Mouse (Mus musculus) cerebellum, adult 2 months (tissue): ENCODE results near the gene Lrp1. TPM values are rescaled to one million over a fixed set of nuclear protein-coding genes. Genes with fewer than 3 reads are reported as not detected.
A peak's percentile ranks its signal among the peaks of the same experiment; 100 is the strongest.
"Not testable (repeated sequence)": the region's sequence is repeated elsewhere in the genome, so short reads cannot be mapped to it uniquely, and the experiment has no call there.

Source experiments
- DNase-seq, 2 experiments: peaks; one replicate each; pipeline ENCODE4 v3.0.0; 2021
- H3K27ac ChIP-seq: fragments of 200-500 bp; 2 replicates; pipeline ENCODE4 v1.5.1; 2012; ENCODE audit warnings: low read length, control low read depth, inconsistent platforms; ENCODE audit not compliant: insufficient read depth
- H3K27me3 ChIP-seq: fragments of 200-500 bp; 2 replicates; pipeline ENCODE4 v1.6.1; 2012; ENCODE audit warnings: inconsistent platforms, mild to moderate bottlenecking, low read length, moderate library complexity; ENCODE audit not compliant: control insufficient read depth, insufficient read depth
- H3K4me1 ChIP-seq: fragments of 200-500 bp; 2 replicates; pipeline ENCODE4 v1.6.1; 2011; ENCODE audit warnings: low read length; ENCODE audit not compliant: control insufficient read depth, insufficient read depth
- H3K4me3 ChIP-seq: fragments of 200-500 bp; replicated peaks from 2 replicates; pipeline ENCODE3; 2011; ENCODE audit warnings: mild to moderate bottlenecking, low read depth, low read length, control low read depth; ENCODE audit not compliant: insufficient read depth
- CTCF ChIP-seq: fragments of 200-500 bp; IDR thresholded peaks from 2 replicates; pipeline ENCODE4 v1.5.1; 2011; ENCODE audit warnings: low read depth, mild to moderate bottlenecking, control low read depth, low read length, moderate library complexity, borderline replicate concordance; ENCODE audit not compliant: insufficient read depth
- POLR2A ChIP-seq: fragments of 200-500 bp; IDR thresholded peaks from 2 replicates; pipeline ENCODE4 v1.6.1; 2011; ENCODE audit warnings: low read length, control low read depth, borderline replicate concordance; ENCODE audit not compliant: insufficient read depth
- WGBS: fragments of 180-500 bp; shearing (Covaris S2); methylation state at CpG from one replicate; pipeline ENCODE4 v1.1.7; 2018; 5-methylcytosine and 5-hydroxymethylcytosine counted together
- polyA plus RNA-seq: library from polyadenylated mRNA; depleted of rRNA; stranded (reverse); fragments of >200 nt; gene quantifications from 2 replicates; pipeline ENCODE4 v1.2.3, GENCODE M21; 2012

Gene Lrp1
- polyA plus RNA-seq, 1 experiment, result 366 TPM

- 61% methylated on average over 1 of the region's 1 CpGs for WGBS
- Histone ChIP-seq H3K27ac (no peak overlapping the region), H3K4me1 (peaks cover 20% of the 10 kb centered on the region), H3K27me3 (no peaks in the 10 kb centered on the region), H3K4me3 (no peak overlapping the region)
- DNase-seq, result no peak
- TF ChIP-seq CTCF (no peak), POLR2A (peak; percentile 39; the same call in 1 of the 2 replicates)
Observed at GRCm38 (mm10) chr10:127659551-127659950, 38.6 kb upstream of the Lrp1 start.

DNA sequence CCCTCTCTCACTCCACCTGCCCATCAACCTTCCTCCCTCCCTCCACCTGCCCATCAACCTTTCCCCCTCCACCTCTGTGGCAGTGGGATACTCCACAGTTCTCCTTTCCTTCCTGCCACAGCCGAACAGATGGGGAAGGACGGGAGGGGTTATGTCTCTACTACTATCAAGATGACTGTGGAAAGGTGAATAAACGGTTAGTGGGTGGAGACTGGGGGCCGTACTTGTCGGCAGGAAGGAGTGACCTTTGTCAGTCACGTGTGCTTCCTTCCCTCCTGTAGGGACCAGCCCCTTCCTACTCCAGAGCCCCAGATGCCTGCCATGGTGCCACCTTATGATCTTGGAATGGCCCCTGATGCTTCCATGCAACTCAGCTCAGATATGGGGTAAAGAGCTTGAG is 37.1 kb upstream of the Lrp1 start:
- TF ChIP-seq POLR2A (no peak), CTCF (no peak)
- 43% methylated on average over 6 of the region's 6 CpGs for WGBS
- no peaks in the 10 kb centered on the region for H3K27me3 ChIP-seq
- peaks cover 13% of the 10 kb centered on the region for H3K4me1 ChIP-seq
- H3K27ac ChIP-seq, result no peak overlapping the region
- DNase-seq, result no peak
- H3K4me3 ChIP-seq, result no peak overlapping the region

DNA sequence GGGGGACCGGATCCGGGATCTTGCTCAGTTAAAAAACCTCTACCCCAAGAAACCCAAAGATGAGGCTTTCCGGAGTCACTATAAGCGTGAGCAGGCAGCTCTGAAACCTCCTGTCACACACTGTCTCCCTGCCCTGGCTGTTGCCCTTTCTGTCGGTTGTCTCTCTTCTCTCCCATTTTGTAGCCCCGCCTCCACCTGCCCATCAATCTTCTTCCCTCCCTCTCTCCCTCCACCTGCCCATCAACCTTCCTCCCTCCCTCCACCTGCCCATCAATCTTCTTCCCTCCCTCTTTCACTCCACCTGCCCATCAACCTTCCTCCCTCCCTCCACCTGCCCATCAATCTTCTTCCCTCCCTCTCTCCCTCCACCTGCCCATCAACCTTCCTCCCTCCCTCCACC is 36.7 kb upstream of the Lrp1 start:
- not testable (repeated sequence) for DNase-seq, H3K27me3 ChIP-seq, H3K27ac ChIP-seq, H3K4me1 ChIP-seq, H3K4me3 ChIP-seq
- WGBS, result 59% methylated on average over 6 of the region's 6 CpGs

DNA sequence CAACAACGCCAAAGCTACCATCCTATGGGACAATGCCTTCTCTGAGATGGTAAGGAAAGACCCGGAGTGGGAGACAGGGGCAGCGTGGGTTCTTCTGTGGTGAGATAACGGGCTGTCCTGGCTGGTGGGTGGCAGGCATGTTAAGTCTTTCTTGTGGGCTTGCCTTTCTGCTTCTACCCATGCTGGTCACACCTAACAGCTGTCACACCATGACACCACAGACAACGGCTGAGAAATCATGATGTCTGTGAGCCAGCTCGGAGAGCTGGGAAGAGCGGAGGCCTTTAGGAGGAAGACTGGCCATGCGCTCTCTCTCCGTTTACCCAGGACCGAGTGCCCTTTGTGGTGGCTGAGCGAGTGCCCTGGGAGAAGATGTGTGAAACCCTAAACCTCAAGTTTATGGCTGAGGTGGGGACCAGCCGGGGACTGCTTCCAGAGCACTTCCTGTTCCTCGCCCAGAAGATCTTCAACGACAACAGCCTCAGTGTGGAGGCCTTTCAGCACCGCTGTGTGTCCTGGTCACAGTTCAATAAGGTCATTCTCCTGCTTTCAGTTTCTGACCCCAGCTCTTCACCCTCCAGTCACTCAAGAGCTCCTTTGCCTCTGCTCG is 34.1 kb upstream of the Lrp1 start:
- no peak for TF ChIP-seq CTCF
- TF ChIP-seq POLR2A, result no peak
- Histone ChIP-seq H3K4me3 (no peak overlapping the region), H3K4me1 (peaks cover 3% of the 10 kb centered on the region; the same call in 1 of the 2 replicates), H3K27me3 (no peaks in the 10 kb centered on the region; the same call in 1 of the 2 replicates), H3K27ac (no peak overlapping the region)
- 78% methylated on average over 16 of the region's 16 CpGs for WGBS
- no peak for DNase-seq

DNA sequence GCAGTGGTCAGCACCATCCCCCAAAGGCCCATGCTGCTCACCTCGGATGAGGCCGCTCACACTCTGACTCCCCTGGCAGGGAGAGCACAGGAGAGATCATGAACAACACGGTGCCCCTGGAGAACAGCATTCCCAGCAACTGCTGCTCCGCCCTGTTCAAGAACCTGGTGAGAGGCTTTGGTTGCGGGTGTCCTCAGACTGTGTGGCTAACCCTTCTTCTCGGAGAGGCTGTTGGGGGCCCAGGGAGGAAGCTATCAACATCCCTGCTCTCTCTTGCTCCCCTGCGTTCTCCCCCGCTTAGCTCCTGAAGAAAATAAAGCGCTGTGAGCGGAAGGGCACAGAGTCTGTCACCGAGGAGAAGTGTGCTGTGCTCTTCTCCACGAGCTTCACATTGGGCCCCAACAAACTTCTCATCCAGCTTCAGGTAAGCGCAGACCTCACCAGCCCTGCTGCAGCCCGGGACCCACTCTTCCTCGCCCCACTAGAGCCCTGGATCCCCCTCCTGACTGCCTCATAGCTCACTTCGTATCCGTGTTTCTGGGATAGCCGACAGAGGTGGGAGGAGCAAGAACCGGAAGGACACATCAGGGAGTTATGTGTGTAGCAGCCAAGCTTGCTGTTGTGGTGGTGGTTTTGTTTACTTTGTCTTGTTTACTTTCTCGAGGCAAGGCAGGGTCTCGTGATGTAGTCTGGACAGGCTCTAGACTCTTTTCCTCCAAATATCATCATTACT is 32.1 kb upstream of the Lrp1 start:
- Histone ChIP-seq H3K4me3 (no peak overlapping the region), H3K27me3 (no peaks in the 10 kb centered on the region; the same call in 1 of the 2 replicates), H3K4me1 (no peaks in the 10 kb centered on the region), H3K27ac (no peak overlapping the region)
- 52% methylated on average over 21 of the region's 21 CpGs for WGBS
- no peak for DNase-seq
- TF ChIP-seq POLR2A (no peak), CTCF (no peak)

GRCm38 (mm10) chr10:127645791-127646190 is 24.8 kb upstream of the Lrp1 start:
- no peak overlapping the region for H3K4me3 ChIP-seq
- H3K27me3 ChIP-seq, result no peaks in the 10 kb centered on the region
- H3K27ac ChIP-seq, result no peak overlapping the region
- H3K4me1 ChIP-seq, result peaks cover 3% of the 10 kb centered on the region; the same call in 1 of the 2 replicates
- DNase-seq, result no peak
- TF ChIP-seq CTCF (no peak), POLR2A (no peak)
- WGBS, result 77% methylated on average over 2 of the region's 2 CpGs

GRCm38 (mm10) chr10:127643553-127644238 is 22.7 kb upstream of the Lrp1 start:
- H3K4me3 ChIP-seq, result peak overlapping the region; percentile 51
- WGBS, result 22% methylated on average over 25 of the region's 25 CpGs
- H3K27me3 ChIP-seq, result no peaks in the 10 kb centered on the region
- peak in 1 of 2 experiments; percentile 39 for DNase-seq
- no peak for TF ChIP-seq POLR2A
- TF ChIP-seq CTCF, result no peak
- H3K27ac ChIP-seq, result no peak overlapping the region
- H3K4me1 ChIP-seq, result peaks cover 3% of the 10 kb centered on the region; the same call in 1 of the 2 replicates
